Mouse (Mus musculus) left cerebral cortex, postnatal 10 days (tissue): Measurements from ENCODE around the gene Isy1. TPM values are rescaled to one million over a fixed set of nuclear protein-coding genes. Genes with fewer than 3 reads are reported as not detected.

Experiments
- DNase-seq, 2 experiments: peaks; one replicate each; pipeline ENCODE4 v3.0.0; 2021 to 2022; ENCODE audit warnings: low spot score in 2 of 2, mixed read lengths in 1 of 2; ENCODE audit errors: extremely low spot score in 1 of 2
- intact Hi-C: fragments of 180-260 bp; cut with DNase I; formaldehyde crosslinking; loops from one replicate; pipeline ENCODE4 v1.15.1; 2025
- total RNA-seq, 2 experiments: library from RNA; stranded (reverse); gene quantifications; 2 replicates each; pipeline ENCODE4 v1.2.3; 2021

Gene Isy1
- 10 to 100 TPM; 29.3 to 31.7 TPM for total RNA-seq

- peak; percentile 95 to 96 for DNase-seq
- intact Hi-C loops, result loop anchor here (10.0 kb wide), 1 partner anchor 246 kb away; the partner anchor contains the start of gene Rpn1
These were observed at the start of gene Isy1 for GRCm38 (mm10) chr6:87838551-87839197. Isy1 (minus strand) TSS chr6:87838798.

DNA sequence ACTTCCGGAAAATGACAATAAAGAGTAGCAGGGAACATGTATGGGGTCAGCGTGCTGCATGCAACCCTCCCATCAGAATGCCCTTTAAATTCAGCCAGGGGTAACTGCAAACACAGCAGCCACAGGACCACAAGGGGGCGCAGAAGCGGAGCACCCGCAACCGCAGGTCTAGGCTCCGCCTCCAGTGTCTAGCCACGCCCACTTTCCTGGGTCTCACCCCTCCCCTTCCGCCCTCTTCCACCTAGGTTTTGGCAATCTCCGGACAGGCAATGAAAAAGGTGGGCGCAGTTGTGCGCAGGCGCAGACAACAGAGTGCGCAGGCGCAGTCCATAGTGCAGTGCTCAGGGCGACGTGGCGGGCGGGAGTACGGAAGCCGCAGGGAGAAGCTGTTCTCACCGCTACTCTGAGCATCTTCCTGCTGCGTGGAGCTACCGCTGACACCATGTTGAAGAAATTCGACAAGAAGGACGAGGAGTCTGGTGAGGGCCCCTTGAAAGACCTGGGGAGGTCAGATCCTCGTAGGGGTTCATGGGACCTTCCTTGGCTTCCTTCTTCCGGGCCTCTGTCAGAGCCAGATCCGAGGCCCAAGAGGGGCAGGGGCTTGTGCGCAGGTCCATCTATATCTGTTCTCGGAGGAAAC, 49.1 kb upstream of the Isy1 start, which contains the start of gene Copg1:
Gene Copg1, plus strand, starts transcription at position 221 of the 640 bp plus-strand sequence.
- intact Hi-C loops, result no loop called here
- DNase-seq, result peak; percentile 99

- no peak for DNase-seq
- intact Hi-C loops, result no loop called here
These were observed 48.1 kb upstream of the Isy1 start for GRCm38 (mm10) chr6:87886721-87887120.

- DNase-seq, result peak; percentile 84 to 85
- intact Hi-C loops, result no loop called here
These were observed 44.2 kb upstream of the Isy1 start for GRCm38 (mm10) chr6:87882816-87883215.

GRCm38 (mm10) chr6:87882221-87882620, 43.6 kb upstream of the Isy1 start:
- DNase-seq, result no peak
- intact Hi-C loops, result no loop called here

DNA sequence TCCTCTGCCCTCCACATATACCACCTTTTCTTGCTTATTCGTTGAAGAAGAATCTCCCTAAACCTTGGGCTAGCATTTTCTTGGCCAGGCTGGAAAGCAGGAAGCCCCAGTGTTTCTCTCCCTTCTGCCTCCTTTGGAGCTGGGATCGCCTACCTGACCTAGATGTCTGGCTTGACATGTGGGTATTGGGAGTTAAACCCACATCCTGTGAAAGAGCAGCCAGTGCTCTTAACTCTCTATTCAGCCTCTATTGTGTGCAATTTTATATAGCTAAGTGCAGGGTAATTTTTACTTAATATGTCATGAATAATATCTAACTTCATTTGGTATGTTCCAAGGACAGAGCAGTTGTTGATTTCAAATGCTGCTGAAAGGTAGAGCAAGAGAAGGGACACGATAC, 41.0 kb upstream of the Isy1 start:
- DNase-seq, result no peak
- intact Hi-C loops, result no loop called here

DNA sequence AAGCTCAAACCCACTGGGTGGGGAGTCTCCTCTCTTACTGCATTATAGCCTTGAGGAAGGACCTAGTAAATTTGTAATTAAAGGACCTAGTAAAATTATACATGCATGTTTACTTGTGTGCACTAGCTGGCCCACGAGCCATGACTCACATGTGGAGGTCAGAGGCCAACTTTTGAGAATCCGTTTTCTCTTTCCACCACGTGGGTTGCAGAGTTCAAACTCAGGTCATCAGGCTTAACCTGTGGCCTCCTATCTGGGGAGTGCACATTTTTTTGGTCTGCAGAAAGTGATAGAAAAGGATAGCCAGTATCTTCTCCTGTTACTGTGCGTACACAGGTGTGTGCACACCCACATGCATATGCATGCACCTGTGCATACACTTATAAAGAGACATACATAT, 40.4 kb upstream of the Isy1 start:
- DNase-seq, result no peak
- intact Hi-C loops, result no loop called here

GRCm38 (mm10) chr6:87876068-87876643, 37.6 kb upstream of the Isy1 start:
- DNase-seq, result peak in 1 of 2 experiments; percentile 52
- intact Hi-C loops, result no loop called here

- intact Hi-C loops, result no loop called here
- no peak for DNase-seq
These were observed 37.0 kb upstream of the Isy1 start for GRCm38 (mm10) chr6:87875562-87875961.

DNA sequence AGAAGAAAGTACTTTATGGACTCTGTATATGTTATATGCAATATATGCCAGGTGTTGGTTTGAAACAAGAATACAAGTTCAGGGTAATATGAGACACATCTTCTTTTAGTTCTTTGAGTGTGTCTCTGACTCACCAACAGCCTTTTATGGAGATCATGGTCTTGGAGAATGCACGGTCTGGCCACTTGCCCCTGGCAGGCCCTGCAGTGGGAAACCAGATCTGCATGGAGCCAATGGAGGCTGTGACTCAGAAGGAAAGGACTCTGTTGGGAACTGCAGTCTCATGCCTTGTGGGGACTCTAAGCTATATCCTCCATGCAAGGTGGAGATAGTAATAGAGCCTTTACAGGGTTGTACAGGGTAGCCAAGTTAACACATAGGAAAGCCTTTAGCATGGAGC, 36.5 kb upstream of the Isy1 start:
- DNase-seq, result no peak
- intact Hi-C loops, result no loop called here

GRCm38 (mm10) chr6:87873963-87874362, 35.4 kb upstream of the Isy1 start:
- DNase-seq, result no peak
- intact Hi-C loops, result no loop called here

DNA sequence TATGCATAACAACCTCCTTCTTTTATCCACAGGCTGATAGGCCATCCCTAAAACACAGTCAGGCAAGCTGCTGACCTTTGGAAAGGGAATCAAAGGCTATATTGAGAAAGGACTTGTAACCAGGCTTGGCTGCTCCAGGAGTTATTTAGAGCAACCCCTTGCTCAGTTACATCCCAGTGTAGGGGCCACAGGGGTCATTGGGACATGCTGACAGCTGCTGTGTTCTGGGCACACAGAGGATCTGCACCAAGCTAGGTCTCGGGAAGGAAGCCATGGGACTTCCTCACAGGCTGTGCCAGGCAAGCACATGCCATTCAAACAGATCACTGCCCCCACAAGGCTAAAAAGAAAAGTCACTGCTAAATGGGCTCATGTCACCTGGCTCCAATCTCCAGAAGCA, 34.5 kb upstream of the Isy1 start:
- intact Hi-C loops, result no loop called here
- DNase-seq, result no peak

- intact Hi-C loops, result no loop called here
- DNase-seq, result no peak
These were observed 32.6 kb upstream of the Isy1 start for GRCm38 (mm10) chr6:87871240-87871639.

DNA sequence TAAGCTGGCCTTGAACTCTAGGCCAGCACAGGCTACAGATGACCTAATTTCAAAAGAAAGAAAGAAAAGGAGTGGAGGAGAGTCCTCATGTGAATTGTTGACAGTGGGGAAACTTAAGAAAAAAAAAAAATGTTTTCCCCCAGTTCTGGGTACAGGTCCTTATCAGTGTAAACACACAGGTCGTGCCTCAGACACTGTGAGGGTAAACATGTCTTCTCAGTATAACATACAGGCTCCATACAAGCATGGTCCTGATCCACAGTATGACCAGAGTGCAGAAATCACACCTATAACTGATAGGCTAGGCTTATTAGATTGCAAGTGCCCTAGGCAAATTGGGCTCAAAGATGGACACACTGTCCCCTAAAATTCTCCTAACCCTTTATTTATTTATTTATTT, 31.8 kb upstream of the Isy1 start:
- intact Hi-C loops, result no loop called here
- DNase-seq, result no peak

DNA sequence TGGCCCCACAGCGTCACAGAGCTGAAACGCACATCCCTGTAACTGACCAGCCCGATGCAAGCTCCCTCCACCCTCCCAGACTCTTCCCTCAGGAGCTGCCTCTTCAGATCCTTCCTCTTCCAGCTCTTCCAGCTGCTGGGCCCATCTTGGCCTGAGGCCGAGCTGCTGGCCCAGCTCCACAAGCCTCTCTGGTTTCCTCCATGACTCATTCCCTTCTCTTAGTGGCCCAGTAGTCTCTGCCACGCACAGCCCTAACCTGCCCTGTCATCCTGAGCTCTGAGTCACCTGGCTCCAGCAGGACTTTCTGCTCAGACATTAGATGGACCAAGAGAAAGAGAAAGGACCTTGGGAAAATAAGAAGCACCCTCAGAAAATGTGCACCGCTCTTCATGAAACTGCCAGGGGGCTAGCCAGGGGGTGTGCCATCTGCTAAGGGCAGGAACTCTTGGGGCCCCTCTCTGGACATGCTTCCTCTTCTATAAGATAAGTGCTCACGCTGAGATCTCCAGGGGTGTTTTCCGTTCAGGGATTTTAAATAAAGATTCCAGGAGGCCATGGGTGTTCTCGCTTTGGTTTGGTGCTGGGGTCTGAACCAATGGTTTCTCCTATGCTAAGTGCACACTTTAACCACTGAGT, 30.4 kb upstream of the Isy1 start:
- intact Hi-C loops, result no loop called here
- DNase-seq, result peak in 1 of 2 experiments; percentile 65

- no peak for DNase-seq
- intact Hi-C loops, result no loop called here
These were observed 28.7 kb upstream of the Isy1 start for GRCm38 (mm10) chr6:87867256-87867655.

GRCm38 (mm10) chr6:87866211-87866610, 27.6 kb upstream of the Isy1 start:
- DNase-seq, result no peak
- intact Hi-C loops, result no loop called here

DNA sequence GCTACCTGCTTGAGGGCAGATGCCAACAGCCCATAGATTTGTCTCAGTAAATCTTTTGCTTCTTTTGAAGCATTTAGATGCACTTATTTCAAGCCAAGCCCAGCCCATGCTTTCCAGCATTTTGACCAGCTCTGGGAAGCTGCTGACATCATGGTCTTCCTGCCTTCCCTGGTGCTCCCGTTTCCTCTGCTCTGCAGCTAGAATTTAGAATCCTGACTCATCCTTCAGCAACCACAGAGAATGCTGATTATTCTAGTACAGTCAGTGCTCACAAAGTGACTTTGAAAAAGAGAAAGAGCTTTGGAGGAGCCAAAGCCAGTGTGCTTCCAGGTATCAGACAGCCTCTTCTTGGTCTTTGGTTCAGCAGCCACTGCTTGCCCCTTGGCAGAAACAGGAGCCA, 18.5 kb upstream of the Isy1 start:
- intact Hi-C loops, result no loop called here

DNA sequence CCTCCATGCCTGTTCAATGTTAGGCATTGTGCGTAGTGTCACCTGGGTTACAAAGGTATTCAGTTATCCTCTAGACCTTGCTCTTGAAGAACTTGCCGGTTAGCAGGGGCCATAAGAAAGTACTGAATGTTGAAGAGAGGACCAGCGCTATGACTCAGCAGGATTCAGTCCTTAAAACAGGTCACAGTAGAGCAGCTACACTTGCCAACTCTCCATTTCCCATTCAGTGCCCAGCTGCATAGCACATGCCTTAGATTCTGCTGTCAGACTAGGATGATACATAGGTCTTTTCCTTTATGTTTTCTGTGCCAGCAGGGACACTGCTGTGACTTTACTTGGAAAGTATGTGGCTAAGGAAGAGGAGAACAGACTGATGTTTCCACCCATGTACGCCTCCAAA, 14.8 kb upstream of the Isy1 start:
- intact Hi-C loops, result no loop called here
- DNase-seq, result no peak

More for the DNA sequence above, 18.5 kb upstream of the Isy1 start:
- DNase-seq, result no peak

DNA sequence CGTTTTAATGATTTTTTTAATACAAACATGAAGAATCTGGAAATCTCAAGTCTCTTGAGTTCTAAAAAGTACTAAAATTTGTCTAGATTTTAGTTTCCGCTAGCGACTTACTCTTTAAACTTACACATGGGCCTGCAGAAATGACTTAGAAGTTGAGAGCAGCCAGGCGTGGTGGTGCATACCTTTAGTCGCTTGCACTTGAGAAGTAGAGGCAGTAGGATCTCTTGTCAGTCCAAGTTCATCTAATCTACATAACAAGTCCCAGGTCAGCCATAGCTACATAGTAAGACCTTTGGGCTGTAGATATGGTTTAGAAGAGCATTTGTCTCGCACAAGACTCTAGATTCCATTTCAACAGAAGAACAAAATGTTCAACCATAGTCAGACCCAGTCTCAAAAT, 13.3 kb upstream of the Isy1 start:
- DNase-seq, result no peak
- intact Hi-C loops, result no loop called here
